Mouse (Mus musculus) gastrocnemius, adult 8-10 months (tissue): ENCODE data around the gene Il17rc. TPM values are rescaled to one million over a fixed set of nuclear protein-coding genes. Genes with fewer than 3 reads are reported as not detected.

Experiments used
- DNase-seq, 2 experiments: peaks; one replicate each; pipeline ENCODE4 v3.0.0; 2022; ENCODE audit warnings: low spot score in 2 of 2
- total RNA-seq, 4 experiments: library from RNA; stranded (reverse); gene quantifications; 2 replicates each; pipeline ENCODE4 v1.2.4; 2022

Il17rc gene
- total RNA-seq, 4 experiments from 2014 or later: 3.9 to 7.5 (median 4.7) TPM

GRCm38 (mm10) chr6:113451839-113452238 is 19.4 kb upstream of the Il17rc start:
- DNase-seq: no peak

GRCm38 (mm10) chr6:113455007-113455406 is 16.2 kb upstream of the Il17rc start:
- DNase-seq: no peak

- DNase-seq: no peak
Measured at GRCm38 (mm10) chr6:113457952-113458534, 13.2 kb upstream of the Il17rc start, which contains the start of gene Il17re. Il17re (plus strand) TSS chr6:113458484.

- no peak for DNase-seq
Measured at GRCm38 (mm10) chr6:113458635-113459034, 12.6 kb upstream of the Il17rc start.

GRCm38 (mm10) chr6:113464040-113464439 is 7.2 kb upstream of the Il17rc start:
- DNase-seq: no peak

GRCm38 (mm10) chr6:113465602-113466001 is 5.6 kb upstream of the Il17rc start:
- no peak for DNase-seq

GRCm38 (mm10) chr6:113468512-113468911 is 2.7 kb upstream of the Il17rc start:
- no peak for DNase-seq

GRCm38 (mm10) chr6:113469021-113469420 is 2.2 kb upstream of the Il17rc start:
- DNase-seq: peak; percentile 54 to 57

- DNase-seq: peak; percentile 58 to 70
Measured at GRCm38 (mm10) chr6:113469432-113469831, 1.8 kb upstream of the Il17rc start.

GRCm38 (mm10) chr6:113472061-113472460 is 834 bp downstream of the Il17rc start:
- DNase-seq: no peak

- no peak for DNase-seq
Measured at GRCm38 (mm10) chr6:113473246-113473645, 2.0 kb downstream of the Il17rc start.

GRCm38 (mm10) chr6:113473715-113474114 is 2.5 kb downstream of the Il17rc start:
- DNase-seq: no peak

GRCm38 (mm10) chr6:113477353-113477752 is 6.1 kb downstream of the Il17rc start:
- no peak for DNase-seq

GRCm38 (mm10) chr6:113478906-113479305 is 7.7 kb downstream of the Il17rc start:
- no peak for DNase-seq

- no peak for DNase-seq
Measured at GRCm38 (mm10) chr6:113480555-113481373, 9.5 kb downstream of the Il17rc start.

GRCm38 (mm10) chr6:113482477-113483099 is 11.4 kb downstream of the Il17rc start:
- DNase-seq: peak in 1 of 2 experiments; percentile 45

- peak; percentile 92 to 95 for DNase-seq
Measured at GRCm38 (mm10) chr6:113483100-113483615, 11.9 kb downstream of the Il17rc start, which contains the start of gene Creld1. Creld1 (plus strand) TSS chr6:113483297.

GRCm38 (mm10) chr6:113483729-113484128 is 12.5 kb downstream of the Il17rc start:
- no peak for DNase-seq

GRCm38 (mm10) chr6:113487125-113487576 is 15.9 kb downstream of the Il17rc start:
- no peak for DNase-seq

- DNase-seq: no peak
Measured at GRCm38 (mm10) chr6:113489410-113489809, 18.2 kb downstream of the Il17rc start.

- no peak for DNase-seq
Measured at GRCm38 (mm10) chr6:113492101-113492864, 21.1 kb downstream of the Il17rc start.
